Mouse (Mus musculus) erythroblast, embryonic 14.5 days (primary cell): Measurements from ENCODE around the gene Rps9. TPM values are rescaled to one million over a fixed set of nuclear protein-coding genes. Genes with fewer than 3 reads are reported as not detected.
"Not testable (repeated sequence)": the region's sequence is repeated elsewhere in the genome, so short reads cannot be mapped to it uniquely, and the experiment has no call there.

Experiments
- H3K27me3 ChIP-seq: 2 replicates; pipeline ENCODE4 v1.6.1; 2012; ENCODE audit warnings: inconsistent platforms; ENCODE audit not compliant: control insufficient read depth
- H3K36me3 ChIP-seq: 2 replicates; pipeline ENCODE4 v1.6.1; 2012; ENCODE audit warnings: mild to moderate bottlenecking, inconsistent platforms; ENCODE audit not compliant: control insufficient read depth
- H3K4me1 ChIP-seq: 2 replicates; pipeline ENCODE4 v1.6.1; 2012; ENCODE audit warnings: inconsistent platforms; ENCODE audit not compliant: control insufficient read depth
- H3K4me3 ChIP-seq: replicated peaks from 2 replicates; pipeline ENCODE3; 2012; ENCODE audit warnings: moderate library complexity, mild to moderate bottlenecking, inconsistent platforms
- H3K9me3 ChIP-seq: 2 replicates; pipeline ENCODE4 v1.6.1; 2012; ENCODE audit warnings: low read length, inconsistent platforms, mixed read lengths; ENCODE audit not compliant: control insufficient read depth
- GATA1 ChIP-seq: IDR thresholded peaks from 2 replicates; pipeline ENCODE4 v1.6.1; 2012; ENCODE audit warnings: low read length, inconsistent platforms, mixed read lengths
- TAL1 ChIP-seq: IDR thresholded peaks from 3 replicates; pipeline ENCODE4 v1.6.1; 2012; ENCODE audit warnings: low read length, inconsistent platforms, mixed read lengths
- polyA plus RNA-seq: library from polyadenylated mRNA; stranded (reverse); fragments of >175 nt; gene quantifications from 2 replicates; pipeline ENCODE4 v1.2.3, GENCODE M21; 2012

Rps9 gene
- polyA plus RNA-seq, 1 experiment = 81.2 TPM

DNA sequence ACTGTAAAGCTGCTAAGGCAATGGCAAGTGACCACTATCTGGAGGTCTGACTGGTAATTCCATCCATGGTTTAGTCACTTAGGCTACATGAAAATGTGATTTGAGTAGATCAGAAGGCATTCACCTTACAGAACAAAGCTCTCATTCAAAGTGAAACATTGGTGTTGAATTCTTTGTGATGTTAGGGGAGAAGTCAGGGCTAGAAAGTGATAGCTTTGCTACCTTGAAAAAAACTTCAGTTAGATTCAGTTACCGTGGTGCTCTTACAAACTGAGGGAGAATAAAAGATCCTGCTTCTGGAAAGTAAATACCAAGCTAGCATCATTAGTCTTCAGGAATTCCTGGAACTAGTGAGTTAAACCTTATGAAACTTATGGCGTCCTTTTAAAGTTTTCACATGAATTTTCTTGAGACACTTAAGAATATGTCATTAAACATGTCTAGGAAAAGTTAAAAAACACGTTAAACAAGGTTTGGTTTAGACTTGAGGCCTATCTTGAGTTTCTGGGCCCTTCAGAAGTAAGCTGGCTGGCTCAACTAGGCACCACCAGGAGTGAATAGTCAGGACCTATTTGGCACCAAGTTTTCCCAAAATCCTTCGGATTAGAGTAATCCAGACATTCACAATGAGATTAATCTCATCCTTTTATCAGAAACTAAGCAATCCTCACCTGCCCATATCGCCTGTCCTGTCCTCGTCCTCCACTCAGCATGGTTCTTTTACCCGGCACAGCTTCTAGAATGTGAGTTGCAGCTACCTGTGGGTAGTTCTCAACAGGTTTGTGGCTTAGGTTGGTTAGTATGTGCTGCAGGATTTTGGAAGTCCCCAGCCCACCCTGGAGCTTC lies 4.0 kb downstream of the Rps9 start:
- TF ChIP-seq TAL1 = no peak
- no peak for TF ChIP-seq GATA1
- peaks cover 29% of the 10 kb centered on the region for H3K4me1 ChIP-seq
- H3K27me3 ChIP-seq = no peaks in the 10 kb centered on the region
- peaks cover 37% of the 10 kb centered on the region for H3K36me3 ChIP-seq
- no peak overlapping the region for H3K4me3 ChIP-seq
- no peaks in the 10 kb centered on the region for H3K9me3 ChIP-seq

DNA sequence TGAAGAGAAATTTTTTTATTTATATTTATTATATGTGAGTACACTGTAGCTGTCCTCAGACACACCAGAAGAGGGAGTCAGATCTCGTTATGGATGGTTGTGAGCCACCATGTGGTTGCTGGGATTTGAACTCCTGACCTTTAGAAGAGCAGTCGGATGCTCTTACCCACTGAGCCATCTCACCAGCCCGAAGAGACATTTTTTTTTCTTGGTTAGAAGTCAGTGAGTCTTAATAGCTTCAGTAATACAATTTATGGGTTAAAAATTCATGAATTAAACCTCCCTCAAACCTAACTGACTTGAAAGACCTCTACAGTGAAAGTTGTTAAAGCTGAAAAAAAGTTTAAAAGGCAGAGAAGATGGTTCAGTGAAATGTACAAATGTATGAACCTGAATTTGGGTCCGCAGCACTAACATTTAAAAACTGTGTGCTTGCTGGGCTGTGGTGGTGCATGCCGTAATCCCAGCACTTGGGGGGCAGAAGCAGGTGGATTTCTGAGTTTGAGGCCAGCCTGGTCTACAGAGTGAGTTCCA lies 4.7 kb downstream of the Rps9 start:
- not testable (repeated sequence) for H3K4me3 ChIP-seq, H3K27me3 ChIP-seq, H3K9me3 ChIP-seq
- Histone ChIP-seq H3K4me1 (peaks cover 25% of the 10 kb centered on the region), H3K36me3 (peaks cover 37% of the 10 kb centered on the region)

DNA sequence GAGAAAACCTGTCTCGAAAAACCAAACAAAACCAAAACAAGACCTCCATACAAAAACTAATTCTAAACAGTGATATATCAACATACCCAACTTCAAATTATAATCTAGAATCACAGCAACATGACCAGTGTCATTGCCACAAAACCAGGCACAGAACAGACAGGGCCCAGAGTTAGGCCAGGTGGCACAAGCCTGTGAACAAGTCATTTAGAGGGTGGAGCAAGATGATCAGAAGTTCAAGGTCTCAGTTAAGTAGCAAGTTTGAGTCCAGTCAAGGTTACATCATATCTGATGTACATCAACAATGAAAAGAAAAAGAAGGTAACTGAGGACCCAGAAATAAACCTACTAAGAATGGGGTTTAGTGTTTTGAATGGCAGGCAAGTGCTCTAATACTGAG lies 5.2 kb downstream of the Rps9 start:
- TF ChIP-seq GATA1 = no peak
- TF ChIP-seq TAL1 = no peak
- Histone ChIP-seq H3K4me1 (peaks cover 23% of the 10 kb centered on the region), H3K27me3 (no peaks in the 10 kb centered on the region), H3K36me3 (peaks cover 37% of the 10 kb centered on the region), H3K4me3 (no peak overlapping the region), H3K9me3 (no peaks in the 10 kb centered on the region)

DNA sequence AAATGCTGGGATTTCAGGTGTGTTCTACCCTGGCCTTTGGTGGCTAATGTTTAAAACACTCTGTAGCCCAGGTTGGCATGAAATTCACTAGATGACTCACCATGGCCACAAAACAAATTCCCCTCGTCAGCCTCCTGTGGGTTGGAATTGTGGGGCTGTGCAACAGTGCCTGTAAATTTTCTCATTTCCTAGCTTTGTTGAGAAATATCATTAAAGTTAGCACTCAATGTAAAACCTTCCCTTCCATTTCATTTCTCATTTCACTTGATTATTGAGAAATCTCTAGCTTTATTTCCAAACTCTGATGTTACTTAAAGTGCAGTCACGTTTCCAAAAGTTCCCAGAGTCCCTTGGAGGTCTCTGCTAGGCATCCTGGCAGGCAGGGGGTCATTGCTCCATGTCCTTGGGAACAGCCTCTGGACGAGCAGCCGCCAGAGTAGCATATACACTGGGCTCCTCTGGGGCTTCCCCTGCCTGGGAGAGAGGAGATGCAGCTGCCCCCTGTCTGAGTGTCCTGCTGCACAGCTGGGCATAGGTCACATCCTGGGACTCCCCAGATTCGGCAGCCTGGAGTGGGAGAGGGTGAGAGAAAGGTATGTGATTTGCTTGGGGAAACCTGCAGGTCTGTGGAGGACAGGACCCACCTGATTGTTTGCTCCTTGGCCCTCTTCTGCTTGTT lies 8.6 kb downstream of the Rps9 start:
- TF ChIP-seq TAL1 (no peak), GATA1 (no peak)
- H3K4me3 ChIP-seq = no peak overlapping the region
- no peaks in the 10 kb centered on the region for H3K4me1 ChIP-seq
- no peaks in the 10 kb centered on the region for H3K9me3 ChIP-seq
- no peaks in the 10 kb centered on the region for H3K27me3 ChIP-seq
- H3K36me3 ChIP-seq = peaks cover 7% of the 10 kb centered on the region

DNA sequence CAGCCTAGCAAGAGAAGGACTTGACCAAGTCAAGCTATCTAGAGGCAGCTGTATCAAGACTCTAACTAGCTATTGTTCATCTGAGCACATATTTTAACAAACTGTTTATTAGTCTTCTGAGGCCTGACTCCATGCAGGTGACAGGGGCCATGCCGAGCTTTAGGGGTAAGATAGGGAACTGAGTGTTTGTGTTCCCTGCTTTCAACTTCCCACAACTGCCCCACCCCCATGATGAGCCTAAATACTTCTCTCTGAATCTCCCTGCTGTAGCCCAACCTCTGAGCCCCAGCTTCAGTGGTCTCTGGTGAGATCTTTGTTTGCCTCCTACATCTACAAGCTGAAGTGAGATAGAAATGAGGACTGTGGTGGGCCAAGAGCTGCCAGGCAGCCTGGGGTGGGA lies 11.5 kb downstream of the Rps9 start:
- Histone ChIP-seq H3K27me3 (no peaks in the 10 kb centered on the region), H3K4me3 (no peak overlapping the region), H3K9me3 (no peaks in the 10 kb centered on the region), H3K36me3 (no peaks in the 10 kb centered on the region), H3K4me1 (no peaks in the 10 kb centered on the region)
- TF ChIP-seq GATA1 = no peak
- no peak for TF ChIP-seq TAL1

DNA sequence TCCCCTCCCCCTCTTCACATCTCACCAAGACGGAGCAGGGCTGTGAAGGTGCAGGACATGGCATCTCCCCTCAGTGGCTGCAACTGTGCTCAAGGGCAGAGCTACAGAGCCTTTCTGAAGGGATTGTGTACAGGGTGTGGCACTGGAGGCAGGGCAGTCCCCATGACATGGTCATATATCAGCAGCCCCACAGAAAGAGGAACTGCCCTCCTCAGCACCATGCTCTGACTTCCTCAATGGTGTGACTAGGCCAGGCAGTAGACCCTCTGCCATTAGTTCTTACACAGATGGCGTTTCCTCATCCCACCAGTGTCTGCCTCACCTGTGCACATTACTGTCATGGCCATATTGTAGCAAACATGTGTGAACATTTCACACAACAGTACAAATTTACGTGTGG lies 16.5 kb downstream of the Rps9 start, which contains the start of gene Pirb:
Gene Pirb, minus strand, starts transcription at position 124 of the 400 bp plus-strand sequence.
- not testable (repeated sequence) for H3K9me3 ChIP-seq, H3K4me3 ChIP-seq, H3K4me1 ChIP-seq, H3K36me3 ChIP-seq, H3K27me3 ChIP-seq

DNA sequence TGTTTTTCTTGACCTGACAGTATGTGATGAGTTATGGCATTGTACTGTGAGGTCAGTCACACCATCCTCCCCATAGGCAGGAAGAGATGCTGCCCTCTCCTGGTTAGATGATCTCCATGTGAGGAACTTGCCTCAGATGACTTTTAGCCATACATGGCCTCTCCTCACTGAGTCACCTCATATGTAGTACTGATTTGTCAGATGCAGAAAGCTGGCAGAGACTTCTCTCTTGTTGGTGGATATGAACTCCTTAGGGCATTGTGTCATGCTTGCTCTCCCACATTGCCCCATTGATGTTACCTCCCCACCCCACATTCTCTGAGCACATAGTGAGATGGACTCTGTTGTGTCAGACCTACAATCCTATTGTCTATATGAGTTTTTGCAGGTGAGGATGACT lies 21.7 kb downstream of the Rps9 start:
- H3K9me3 ChIP-seq, H3K4me1 ChIP-seq, H3K36me3 ChIP-seq, H3K27me3 ChIP-seq, H3K4me3 ChIP-seq: not testable (repeated sequence)

DNA sequence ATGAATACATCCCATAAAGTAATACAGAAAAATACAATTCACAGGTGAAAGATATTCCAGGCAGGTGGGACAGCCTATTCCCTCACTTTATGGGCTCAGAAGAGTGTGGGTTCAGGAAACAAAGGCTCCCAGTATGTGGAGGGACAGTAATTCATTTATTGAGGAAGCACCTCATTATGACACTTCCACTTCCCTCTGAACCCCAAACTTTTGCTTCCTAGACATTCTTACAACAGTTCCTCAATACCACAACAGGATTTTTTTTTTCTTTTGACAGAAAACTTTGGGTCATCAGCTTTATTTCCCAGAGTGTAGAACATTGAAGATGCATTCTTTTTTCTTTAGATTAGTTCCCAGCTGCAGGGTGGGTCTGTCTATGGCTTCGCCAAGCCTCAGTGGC lies 28.9 kb downstream of the Rps9 start:
- not testable (repeated sequence) for H3K27me3 ChIP-seq

More for the DNA sequence above, 28.9 kb downstream of the Rps9 start:
- not testable (repeated sequence) for H3K36me3 ChIP-seq, H3K4me1 ChIP-seq, H3K4me3 ChIP-seq, H3K9me3 ChIP-seq

Other genes starting within 250 kb of the Rps9 start
- gene Tarm1, start 201.4 kb upstream of the Rps9 start, polyA plus RNA-seq = not detected in 2 replicates
- not detected in 2 replicates for gene Oscar, start 87.8 kb upstream of the Rps9 start, polyA plus RNA-seq
- gene Ndufa3, start 86.6 kb upstream of the Rps9 start, polyA plus RNA-seq = 3.6 and 5.5 TPM in 2 replicates
- gene Tfpt, start 74.1 kb upstream of the Rps9 start, polyA plus RNA-seq = 3.1 and 3.3 TPM in 2 replicates
- 3.2 TPM in 2 replicates for gene Prpf31, start 74.0 kb upstream of the Rps9 start, polyA plus RNA-seq
- 50.1 and 53.8 TPM in 2 replicates for gene Cnot3, start 58.7 kb upstream of the Rps9 start, polyA plus RNA-seq
- 1.0 and 1.3 TPM in 2 replicates for gene Leng1, start 38.2 kb upstream of the Rps9 start, polyA plus RNA-seq
- 0.05 and 0.12 TPM in 2 replicates for gene Tmc4, start 26.4 kb upstream of the Rps9 start, polyA plus RNA-seq
- 0.70 and 1.0 TPM in 2 replicates for gene Tsen34, start 11.1 kb upstream of the Rps9 start, polyA plus RNA-seq
- 0.58 and 0.73 TPM in 2 replicates for gene Mboat7, start 10.5 kb upstream of the Rps9 start, polyA plus RNA-seq
- gene Pirb, start 16.4 kb downstream of the Rps9 start, polyA plus RNA-seq = 0.03 TPM in 1 of 2 replicates, not detected in the other
- not detected in 2 replicates for gene Gm15448, start 121.7 kb downstream of the Rps9 start, polyA plus RNA-seq
- gene Pira2, start 141.1 kb downstream of the Rps9 start, polyA plus RNA-seq = not detected in 2 replicates
- not detected in 2 replicates for gene Gm14548, start 194.1 kb downstream of the Rps9 start, polyA plus RNA-seq
- gene Lilra6, start 211.5 kb downstream of the Rps9 start, polyA plus RNA-seq = 0.07 TPM in 1 of 2 replicates, not detected in the other